Mouse (Mus musculus): ENCODE measurements around the gene Shoc2.

DNA sequence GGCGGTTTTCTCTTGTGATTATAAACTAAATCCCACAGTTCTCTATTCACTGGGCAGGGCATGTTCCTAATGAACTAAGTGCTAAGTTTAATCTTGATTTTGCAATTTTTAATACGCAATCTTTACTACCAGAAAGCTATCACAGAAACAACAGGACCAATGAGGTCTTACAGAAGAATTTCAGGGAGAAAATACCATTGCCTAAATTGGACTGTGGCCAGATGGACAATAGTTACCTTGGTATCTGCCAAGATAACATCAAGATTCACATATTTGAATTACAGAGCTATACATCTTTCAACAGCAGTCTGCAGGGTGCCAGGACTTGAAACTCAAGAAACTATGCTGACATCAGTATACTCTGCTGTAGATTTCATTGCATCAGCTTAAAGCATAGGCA is 1.8 kb upstream of the Shoc2 start:
- TF ChIP-seq CTCF (IDR thresholded peaks at IDR 0.05; ENCODE audit: low read depth) (no peak), EP300 (optimal IDR thresholded peaks at IDR 0.05) (no peak)
